Mouse (Mus musculus) ovary, postnatal 14 days (tissue): ENCODE measurements at regions not wholly inside any gene's neighbourhood (a gene's known extent, or its start where the extent isn't known, plus 50 kb on each side); places are given as distances from the start of the nearest gene placed in this dataset.
"Not testable (repeated sequence)": the region's sequence is repeated elsewhere in the genome, so short reads cannot be mapped to it uniquely, and the experiment has no call there.

Experiments used
- DNase-seq: peaks from one replicate; pipeline ENCODE4 v3.0.0; 2022; ENCODE audit warnings: low spot score

- no peak for DNase-seq
Measured at GRCm38 (mm10) chr15:5625367-5625766, 381.4 kb upstream of the Ptger4 start.

GRCm38 (mm10) chr15:5646673-5647072 is 402.7 kb upstream of the Ptger4 start:
- DNase-seq = no peak

- no peak for DNase-seq
Measured at GRCm38 (mm10) chr15:5658796-5659195, 414.8 kb upstream of the Ptger4 start.

GRCm38 (mm10) chr15:5660819-5661218 is 416.8 kb upstream of the Ptger4 start:
- DNase-seq = no peak

GRCm38 (mm10) chr15:5671781-5672180 is 427.8 kb upstream of the Ptger4 start:
- no peak for DNase-seq

- DNase-seq = no peak
Measured at GRCm38 (mm10) chr15:5676704-5677103, 432.7 kb upstream of the Ptger4 start.

GRCm38 (mm10) chr15:5693810-5694209 is 449.8 kb upstream of the Ptger4 start:
- no peak for DNase-seq

- DNase-seq = no peak
Measured at GRCm38 (mm10) chr15:5695015-5695414, 451.0 kb upstream of the Ptger4 start.

- no peak for DNase-seq
Measured at GRCm38 (mm10) chr15:5708454-5708853, 464.5 kb upstream of the Ptger4 start.

GRCm38 (mm10) chr15:5740658-5741057 is 496.7 kb upstream of the Ptger4 start:
- no peak for DNase-seq

- DNase-seq = no peak
Measured at GRCm38 (mm10) chr15:5743893-5744292, 499.9 kb upstream of the Ptger4 start.

- DNase-seq = no peak
Measured at GRCm38 (mm10) chr15:5758690-5759089, 514.7 kb upstream of the Ptger4 start.

GRCm38 (mm10) chr15:5762216-5762615 is 518.2 kb upstream of the Ptger4 start:
- no peak for DNase-seq

- no peak for DNase-seq
Measured at GRCm38 (mm10) chr15:5777074-5777473, 522.5 kb upstream of the Dab2 start.

- no peak for DNase-seq
Measured at GRCm38 (mm10) chr15:5799917-5800316, 499.7 kb upstream of the Dab2 start.

- no peak for DNase-seq
Measured at GRCm38 (mm10) chr15:5811154-5811732, 488.3 kb upstream of the Dab2 start.

GRCm38 (mm10) chr15:5811958-5812357 is 487.6 kb upstream of the Dab2 start:
- DNase-seq = no peak

- DNase-seq = no peak
Measured at GRCm38 (mm10) chr15:5817901-5818576, 481.5 kb upstream of the Dab2 start.

- DNase-seq = no peak
Measured at GRCm38 (mm10) chr15:5839963-5840362, 459.6 kb upstream of the Dab2 start.

GRCm38 (mm10) chr15:5841369-5842149 is 458.0 kb upstream of the Dab2 start:
- not testable (repeated sequence) for DNase-seq

GRCm38 (mm10) chr15:5846571-5846970 is 453.0 kb upstream of the Dab2 start:
- no peak for DNase-seq

GRCm38 (mm10) chr15:5847413-5848100 is 452.0 kb upstream of the Dab2 start:
- no peak for DNase-seq

GRCm38 (mm10) chr15:5852523-5852922 is 447.1 kb upstream of the Dab2 start:
- no peak for DNase-seq
